Mouse (Mus musculus) T-cell, adult 2 months (primary cell): ENCODE data around the gene Zfp691.

ENCODE experiments used
- DNase-seq: peaks from one replicate; pipeline ENCODE4 v3.0.0; 2022; ENCODE audit warnings: low spot score

Gene Zfp691

DNA sequence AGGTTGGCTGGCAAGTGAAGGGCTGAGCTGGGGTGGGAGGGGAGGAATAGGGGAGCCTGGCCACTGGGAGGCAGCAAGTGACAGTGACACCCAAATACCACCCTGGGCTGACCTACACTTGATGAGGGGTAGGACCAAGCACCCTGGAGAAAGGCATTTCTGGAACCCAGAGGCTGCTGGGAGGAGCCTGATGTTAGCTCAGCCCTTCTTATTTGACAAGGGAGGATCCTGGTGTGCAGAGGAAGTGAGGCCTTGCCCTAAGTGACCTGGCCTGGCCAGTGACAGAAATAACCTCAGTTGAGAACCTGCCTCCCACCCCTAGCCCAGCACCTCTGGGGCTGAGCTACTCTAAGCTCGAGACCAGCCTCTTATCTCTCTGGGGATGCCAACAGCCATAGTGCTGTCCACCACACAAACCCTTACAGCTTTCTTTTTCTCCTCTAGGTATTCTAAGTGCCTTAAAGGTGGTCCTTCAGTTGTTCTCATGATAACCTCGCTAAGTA is 49.2 kb downstream of the Zfp691 start:
- DNase-seq: no peak

DNA sequence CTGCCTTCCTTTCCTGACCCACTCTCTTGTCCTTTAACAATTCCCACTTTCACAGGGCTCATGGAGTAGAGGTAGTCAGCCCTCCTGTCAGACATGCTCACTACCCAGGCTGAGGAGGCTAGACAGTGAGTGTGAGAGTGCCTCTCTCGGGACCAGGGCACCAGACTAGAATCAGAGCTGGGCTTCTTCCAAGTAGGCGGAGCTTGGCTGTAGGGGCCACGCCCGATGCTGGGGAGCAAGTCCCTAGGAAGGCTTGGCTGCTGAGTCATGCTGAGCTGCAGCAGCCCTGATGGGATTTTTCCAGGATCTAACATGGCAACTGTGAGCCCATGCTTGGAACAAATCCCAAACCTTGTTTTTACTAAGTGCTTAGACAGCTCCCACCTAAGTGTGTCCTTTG is 52.7 kb downstream of the Zfp691 start:
- no peak for DNase-seq

DNA sequence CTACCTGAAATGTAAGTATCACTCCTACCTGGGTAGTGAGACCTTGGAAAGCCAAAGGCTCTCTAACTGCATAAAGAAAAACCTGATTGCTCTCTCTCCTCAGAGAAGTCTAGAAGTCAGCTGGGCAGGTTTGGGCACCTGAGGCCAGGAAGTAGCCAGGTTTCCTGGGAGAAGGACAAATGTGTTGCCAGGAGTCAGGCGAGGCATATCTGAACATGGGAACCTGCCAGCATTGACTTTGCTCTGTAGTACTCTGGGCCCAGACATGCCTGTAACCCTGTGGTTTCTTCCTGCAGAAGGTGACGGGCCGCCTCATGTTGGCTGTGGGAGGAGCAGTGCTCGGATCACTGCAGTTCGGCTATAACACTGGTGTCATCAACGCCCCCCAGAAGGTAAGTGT is 53.9 kb downstream of the Zfp691 start:
- no peak for DNase-seq
